Mouse (Mus musculus) telencephalon, adult 2 months (tissue): ENCODE data around the gene C1qtnf6.

Experiments
- DNase-seq: peaks from one replicate; pipeline ENCODE4 v3.0.0-alpha.2; 2011; ENCODE audit warnings: low read depth, low spot score

C1qtnf6 gene

GRCm38 (mm10) chr15:78480111-78480510 lies 51.1 kb downstream of the C1qtnf6 start:
- DNase-seq, result no peak

- DNase-seq, result no peak
Observed at GRCm38 (mm10) chr15:78479470-78479869, 51.7 kb downstream of the C1qtnf6 start.

DNA sequence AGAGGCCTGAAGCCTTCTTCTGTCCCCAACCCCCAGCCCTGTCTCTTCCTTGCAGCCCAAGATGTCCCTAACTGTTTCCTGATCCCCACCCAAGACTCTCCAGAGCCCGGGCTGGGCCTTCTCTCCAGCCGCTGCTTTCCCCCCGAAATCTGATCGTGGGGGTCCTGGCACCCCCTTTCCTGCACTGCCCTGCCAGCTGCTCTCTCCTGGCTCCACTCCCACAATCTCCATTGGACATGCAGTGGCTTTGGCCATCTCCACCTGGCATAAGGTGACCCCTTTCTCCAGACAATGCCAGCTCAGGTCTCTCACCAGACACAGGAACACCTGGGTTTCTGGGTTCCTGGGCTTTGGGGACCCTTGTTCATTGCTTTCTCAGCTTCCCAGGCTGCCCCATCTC lies 53.1 kb downstream of the C1qtnf6 start:
- no peak for DNase-seq

GRCm38 (mm10) chr15:78476878-78477277 lies 54.3 kb downstream of the C1qtnf6 start:
- DNase-seq, result no peak

DNA sequence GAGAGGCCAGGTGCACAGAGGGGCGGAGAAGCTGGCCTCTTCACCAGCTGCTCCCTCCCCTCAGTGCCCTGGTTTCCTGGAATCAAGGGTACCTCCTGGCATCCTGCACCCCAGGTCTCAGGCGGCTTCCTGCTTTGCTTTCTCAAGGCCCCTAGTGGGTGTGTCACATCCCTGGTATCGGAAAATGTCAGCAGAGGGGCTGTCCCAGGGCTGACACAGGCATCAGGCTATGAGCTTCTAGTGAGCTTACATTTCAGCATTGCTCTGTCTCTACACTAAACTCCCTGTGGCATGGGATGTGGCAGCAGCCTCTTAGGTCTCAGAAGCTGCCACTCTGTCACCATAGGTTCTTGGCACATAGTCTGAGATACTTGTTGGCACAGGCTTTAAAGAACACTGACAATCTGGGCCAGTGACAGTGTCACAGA lies 55.6 kb downstream of the C1qtnf6 start:
- no peak for DNase-seq

DNA sequence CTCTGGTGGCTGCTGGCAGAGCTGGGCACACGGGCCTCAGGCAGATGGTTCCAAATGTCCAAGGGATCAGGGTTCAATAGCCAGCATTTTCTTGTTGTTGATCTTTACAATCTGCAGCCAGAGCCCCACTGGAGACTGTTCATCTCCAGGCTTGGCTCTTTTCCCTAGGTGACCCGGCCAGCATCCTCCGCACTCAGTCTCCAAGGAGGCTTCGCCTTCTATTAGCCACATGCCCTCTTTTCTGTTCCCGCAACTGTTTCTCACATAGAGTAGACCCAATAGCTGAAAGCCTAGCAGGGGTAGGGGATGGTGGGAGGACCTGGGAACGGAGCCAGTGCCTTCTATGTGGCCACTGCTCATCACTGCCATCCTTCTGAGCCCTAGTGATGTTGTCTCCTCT lies 57.8 kb downstream of the C1qtnf6 start:
- DNase-seq, result no peak
